In genomic region chr12:9151426-9151825, GRCm38 (mm10) we compare ENCODE assay signal across 24 mouse cellular contexts.
A peak's percentile ranks its signal among the peaks of the same experiment; 100 is the strongest.
DNase-seq lines count a peak whose midpoint lies in the region; ATAC-seq and TF ChIP-seq lines count a peak whose summit lies in the region.
"Had no signal": no experiment of that assay in that cellular context is flagged by ENCODE, and none has a peak within 500 bp of the region (broad histone marks: within the 10 kb centered on the region; RNA-seq: fewer than 3 reads in every experiment).

No protein-coding gene starts in this region.

- in situ Hi-C loops in Patski (cut with MboI; ENCODE audit: low pct_unique_long_range_greater_than_20kb) = loop anchor here (10.0 to 25.0 kb wide), 2 partner anchors 413 to 1386 kb away; no protein-coding TSS in a partner anchor

- no peaks in the 10 kb centered on the region for H3K27me3 ChIP-seq in Patski
- H3K27me3 ChIP-seq in forebrain, embryonic 14.5 days (replicated peaks; ENCODE audit: control insufficient read depth, insufficient read depth, low read length) = no peaks in the 10 kb centered on the region
- H3K27me3 ChIP-seq: CH12.LX had no signal

- no peak overlapping the region for H3K4me3 ChIP-seq in forebrain, embryonic 14.5 days (ENCODE audit: low read depth, low read length)

- H3K4me1 ChIP-seq in forebrain, embryonic 14.5 days (ENCODE audit: control insufficient read depth, insufficient read depth, low read length) = no peaks in the 10 kb centered on the region

- no peak overlapping the region for H3K27ac ChIP-seq in forebrain, embryonic 14.5 days (ENCODE audit: low read depth, low read length)

- H3K9me3 ChIP-seq in forebrain, embryonic 14.5 days (replicated peaks; ENCODE audit: control insufficient read depth, low read length) = no peaks in the 10 kb centered on the region
- H3K9me3 ChIP-seq: G1E had no signal

- H3K4me2 ChIP-seq in forebrain, embryonic 14.5 days (ENCODE audit: low read length) = no peak overlapping the region

- H3K9ac ChIP-seq in forebrain, embryonic 14.5 days (ENCODE audit: low read length) = no peak overlapping the region

- WGBS in forebrain, embryonic 14.5 days = 91% methylated on average over 1 of the region's 1 CpGs

- TF ChIP-seq CTCF in Patski (IDR thresholded peaks at IDR 0.05) = no peak

- CTCF ChIA-PET in Patski (lab: Charles Lee) = no interaction called here

- POLR2A ChIA-PET in Patski (lab: Charles Lee) = no interaction called here

- H3K36me3 ChIP-seq in forebrain, embryonic 14.5 days (ENCODE audit: control insufficient read depth, insufficient read depth, low read length) = no peaks in the 10 kb centered on the region
- H3K36me3 ChIP-seq: G1E had no signal

- ATAC-seq in Patski = peak; percentile 35
- ATAC-seq in CD4-positive, CD25-positive, alpha-beta regulatory T cell, adult 4 months = no peak
- no peak for ATAC-seq in forebrain, embryonic 14.5 days
- ATAC-seq: activated CD4-positive, CD25-positive, alpha-beta regulatory T cell, adult 4 months had no signal

- DNase-seq in heart, adult 11 months = peak; percentile 57
- DNase-seq in heart, postnatal 4 days = no peak
- DNase-seq in 3T3-L1 (ENCODE audit: low read depth, low spot score) (peak; percentile 76), Patski (ENCODE audit: low read depth, low spot score) (peak; percentile 35)
- peak; percentile 63 for DNase-seq in Muller cell, postnatal 12 days (ENCODE audit: inconsistent ontology term)
- DNase-seq in forebrain, embryonic 14.5 days (ENCODE audit: low spot score) = no peak
- DNase-seq in kidney, postnatal 10 days = no peak
- DNase-seq: adrenal gland, adult 2 months; adrenal gland, adult 8-10 months; adrenal gland, postnatal 10 days; adrenal gland, postnatal 14 days; adrenal gland, postnatal 25 days; adrenal gland, postnatal 36 days; B cell, adult 2 months; cerebellum, adult 11 months; cerebellum, adult 11-12 months; cerebellum, adult 18-20 months; cerebellum, adult 2 months; cerebellum, adult 8-10 months; cerebellum, adult 9-10 months had no signal

Comparison
In these comparisons a context has a peak if more than half of its experiments do, and no peak if none do; other contexts are left out.
1. DNase-seq: peak in heart, adult 11 months (single experiment), 3T3-L1 (single experiment), Muller cell, postnatal 12 days (single experiment) and Patski (single experiment); none in heart, postnatal 4 days (single experiment), forebrain, embryonic 14.5 days (single experiment) and kidney, postnatal 10 days (single experiment).